Mouse (Mus musculus): Measurements from ENCODE around the gene Ston2.
"Not testable (repeated sequence)": the region's sequence is repeated elsewhere in the genome, so short reads cannot be mapped to it uniquely, and the experiment has no call there.

Ston2 gene

GRCm38 (mm10) chr12:91791822-91792221 lies 3.6 kb upstream of the Ston2 start:
- no peak for DNase-seq (ENCODE audit: low spot score)

DNA sequence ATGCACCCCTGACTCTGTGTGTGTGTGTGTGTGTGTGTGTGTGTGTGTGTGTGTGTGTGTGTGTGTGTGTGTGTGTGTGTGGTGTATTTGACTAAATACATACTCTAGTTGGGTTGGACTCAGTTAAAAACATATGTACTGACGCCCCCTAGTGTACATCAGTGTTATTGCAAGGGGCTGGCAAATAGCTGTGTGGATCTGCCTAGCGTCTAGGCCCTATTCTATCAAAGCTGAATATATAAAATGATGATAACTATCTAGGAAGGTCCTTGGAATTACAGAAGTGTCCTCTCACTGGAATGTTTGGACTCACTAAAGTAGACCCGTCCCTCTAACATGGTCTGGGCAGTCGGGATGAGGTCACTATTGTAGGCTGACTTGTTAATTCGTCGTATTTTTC lies 1.6 kb upstream of the Ston2 start:
- no peak for DNase-seq (ENCODE audit: low spot score)

DNA sequence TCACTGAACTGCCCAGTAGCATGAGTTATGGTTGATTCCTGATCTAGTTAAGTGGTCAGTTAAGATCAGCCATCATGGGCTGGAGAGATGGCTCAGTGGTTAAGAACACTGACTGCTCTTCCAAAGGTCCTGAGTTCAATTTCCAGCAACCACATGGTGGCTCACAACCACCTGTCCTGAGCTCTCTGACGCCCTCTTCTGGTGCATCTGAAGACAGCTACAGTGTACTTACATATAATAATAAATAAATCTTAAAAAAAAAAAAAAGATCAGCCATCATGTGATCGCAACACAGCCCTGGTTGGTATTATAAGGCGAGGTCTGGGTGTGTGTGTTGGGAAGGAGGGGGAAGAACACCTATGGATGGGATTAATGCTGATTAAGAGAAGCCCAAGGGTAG lies 259 bp upstream of the Ston2 start:
- DNase-seq (ENCODE audit: low spot score), result not testable (repeated sequence)

DNA sequence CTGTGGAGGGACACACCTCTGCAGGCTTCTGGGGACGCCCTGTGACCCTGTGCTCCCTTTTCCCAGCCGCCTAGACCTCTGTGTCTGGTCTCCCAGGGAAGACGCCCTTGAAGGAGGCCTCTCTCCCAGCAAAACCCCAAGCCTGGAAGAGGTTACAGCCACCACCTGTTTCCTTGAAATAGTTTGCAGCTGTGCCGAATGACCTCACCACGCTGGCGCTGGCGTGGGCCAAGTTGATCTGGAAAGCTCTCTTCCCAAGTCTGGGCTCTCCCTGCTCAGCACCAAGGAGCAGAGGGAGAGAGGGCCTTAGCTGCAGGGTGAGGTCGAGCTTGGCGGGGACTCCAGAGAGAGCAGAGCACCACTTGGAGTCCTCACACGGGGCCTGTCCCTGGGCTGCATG lies 1.8 kb downstream of the Ston2 start:
- DNase-seq (ENCODE audit: low spot score), result no peak

DNA sequence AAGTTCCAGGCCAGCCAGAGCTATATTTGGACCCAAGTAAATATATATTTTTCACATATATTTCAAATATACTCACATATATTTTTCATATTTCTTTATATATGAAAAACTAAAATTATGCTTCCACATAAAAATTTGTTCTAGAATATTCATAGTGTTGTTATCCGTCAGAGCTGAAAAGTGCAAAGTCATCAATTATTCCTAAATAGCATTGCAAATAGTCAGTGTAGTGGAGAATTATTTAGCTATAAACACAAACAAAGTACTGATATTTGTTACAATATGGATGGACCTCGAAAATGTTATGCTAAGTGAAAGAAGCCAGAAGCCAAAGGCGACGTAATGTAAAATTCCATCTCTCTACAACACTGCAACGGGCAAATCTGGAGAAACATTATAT lies 6.8 kb downstream of the Ston2 start:
- no peak for DNase-seq (ENCODE audit: low spot score)

- no peak for DNase-seq (ENCODE audit: low spot score)
Observed at GRCm38 (mm10) chr12:91780531-91780930, 7.7 kb downstream of the Ston2 start.

GRCm38 (mm10) chr12:91779004-91779365 lies 9.2 kb downstream of the Ston2 start:
- peak; percentile 42 for DNase-seq (ENCODE audit: low spot score)

- no peak for DNase-seq (ENCODE audit: low spot score)
Observed at GRCm38 (mm10) chr12:91778211-91779003, 9.8 kb downstream of the Ston2 start.

DNA sequence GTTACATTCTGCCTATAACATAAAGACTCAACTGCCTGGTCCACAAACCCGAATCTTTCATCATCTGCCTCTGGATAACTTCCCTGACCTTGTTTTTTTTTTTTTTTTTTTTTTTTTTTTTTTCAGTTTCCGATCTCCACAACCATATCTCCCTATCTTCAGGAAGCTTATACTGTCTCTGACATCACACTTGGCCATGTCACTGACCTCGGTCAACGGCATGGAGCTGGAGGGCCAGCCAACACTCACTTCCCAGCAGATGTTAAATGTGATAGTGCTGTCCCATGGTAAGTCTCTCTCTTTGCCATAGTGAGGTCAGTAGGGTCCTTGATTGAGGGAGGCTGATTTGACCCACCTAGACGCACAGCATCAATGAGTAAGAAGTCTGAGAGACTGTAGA lies 11.8 kb downstream of the Ston2 start:
- DNase-seq (ENCODE audit: low spot score), result no peak

DNA sequence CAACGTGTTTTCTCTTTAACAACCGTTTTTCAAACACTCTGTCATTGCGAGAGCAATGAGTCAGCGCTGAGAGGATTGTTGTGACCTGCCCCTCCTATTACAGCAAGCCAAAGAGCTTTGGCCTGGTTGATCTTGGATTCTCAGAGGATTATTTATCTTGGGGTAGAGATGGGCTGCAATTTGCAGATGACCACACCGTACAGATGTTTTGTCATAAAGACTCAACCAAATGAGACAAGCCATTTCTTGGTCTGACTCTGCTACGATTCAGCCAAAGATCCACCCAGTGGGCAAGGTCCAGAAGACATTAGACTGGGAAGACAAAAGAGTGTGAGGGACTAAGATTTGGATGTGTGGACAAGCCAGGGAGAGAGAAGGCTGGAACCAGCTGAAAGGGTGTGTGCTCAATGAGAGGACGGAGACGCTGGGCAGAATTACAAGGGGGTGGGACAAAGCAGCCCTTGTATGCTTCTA lies 13.3 kb downstream of the Ston2 start:
- DNase-seq (ENCODE audit: low spot score), result no peak

- DNase-seq (ENCODE audit: low spot score), result no peak
Observed at GRCm38 (mm10) chr12:91768871-91769270, 19.3 kb downstream of the Ston2 start.

DNA sequence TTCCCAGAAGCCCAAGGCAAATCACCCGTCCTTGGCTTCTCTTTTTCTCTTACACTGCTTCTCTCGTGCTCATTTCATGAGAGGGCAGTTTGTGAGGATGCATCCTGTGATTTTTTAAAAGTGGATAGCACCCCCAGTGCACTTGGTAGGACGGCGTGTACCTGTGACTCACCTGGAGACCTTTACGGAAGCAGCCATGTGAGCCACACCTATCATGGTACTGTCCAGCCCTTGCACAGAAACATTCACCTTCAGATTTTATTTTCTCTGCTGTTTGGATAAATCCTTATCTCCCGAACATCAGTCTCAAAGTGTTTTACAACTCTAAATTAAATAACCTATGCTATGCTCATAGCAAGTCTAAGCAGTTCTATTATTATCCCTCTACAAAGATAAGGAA lies 20.0 kb downstream of the Ston2 start:
- DNase-seq (ENCODE audit: low spot score), result no peak

DNA sequence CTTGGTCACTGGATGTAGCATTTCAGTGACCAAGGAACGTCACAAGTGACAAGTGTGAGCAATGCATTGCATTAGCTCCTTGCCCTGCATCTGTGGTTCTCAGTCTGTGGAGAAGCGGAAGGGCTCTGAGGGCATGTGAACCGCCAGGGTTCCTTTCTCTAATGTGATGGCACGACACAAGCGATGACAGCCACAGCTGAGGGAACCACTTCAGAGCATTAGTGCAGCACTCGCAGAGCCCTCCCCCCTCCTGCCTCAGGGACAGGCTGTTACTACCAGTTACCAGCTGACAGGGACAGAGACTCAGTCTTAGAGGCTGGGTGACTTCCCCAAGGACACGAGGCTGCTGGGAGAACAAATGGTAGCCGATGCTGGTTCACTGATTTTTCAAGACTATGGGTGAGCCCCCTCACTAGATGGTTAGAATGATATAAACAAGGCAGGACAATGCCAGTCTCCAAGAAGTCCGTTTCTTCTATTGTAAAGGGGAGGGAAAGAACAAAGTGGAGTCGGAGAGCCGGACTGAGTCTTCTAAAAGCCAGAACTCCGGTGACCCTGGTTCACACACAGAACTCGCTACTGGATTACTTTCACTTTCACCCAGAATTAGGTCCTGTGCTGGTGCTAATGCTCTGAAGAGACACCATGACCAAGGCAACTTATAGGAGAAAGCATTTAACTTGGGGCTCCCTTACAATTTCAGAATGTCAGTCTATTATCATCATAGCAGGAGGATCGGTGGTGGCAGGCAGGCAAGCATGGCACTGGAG lies 21.7 kb downstream of the Ston2 start:
- DNase-seq (ENCODE audit: low spot score), result no peak

GRCm38 (mm10) chr12:91765504-91765903 lies 22.7 kb downstream of the Ston2 start:
- DNase-seq (ENCODE audit: low spot score), result no peak

GRCm38 (mm10) chr12:91765054-91765453 lies 23.1 kb downstream of the Ston2 start:
- no peak for DNase-seq (ENCODE audit: low spot score)

DNA sequence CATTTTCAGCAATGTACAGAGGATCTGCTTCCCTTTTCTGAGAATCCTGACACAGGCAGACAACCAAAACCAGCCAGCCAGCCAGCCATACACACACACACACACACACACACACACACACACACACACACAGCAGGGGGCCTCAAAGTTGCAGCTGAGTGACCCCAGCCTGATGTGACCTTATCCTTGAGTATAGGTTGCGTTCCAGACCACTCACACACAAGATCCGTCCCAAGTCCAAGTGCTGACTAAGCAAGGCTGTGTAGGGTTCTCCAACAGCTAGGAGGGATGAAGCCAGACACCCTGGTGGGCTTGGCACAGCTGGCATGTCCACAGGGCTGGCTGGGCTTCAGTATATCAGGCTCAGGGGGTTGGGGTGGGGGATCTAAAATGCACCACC lies 23.7 kb downstream of the Ston2 start:
- no peak for DNase-seq (ENCODE audit: low spot score)

DNA sequence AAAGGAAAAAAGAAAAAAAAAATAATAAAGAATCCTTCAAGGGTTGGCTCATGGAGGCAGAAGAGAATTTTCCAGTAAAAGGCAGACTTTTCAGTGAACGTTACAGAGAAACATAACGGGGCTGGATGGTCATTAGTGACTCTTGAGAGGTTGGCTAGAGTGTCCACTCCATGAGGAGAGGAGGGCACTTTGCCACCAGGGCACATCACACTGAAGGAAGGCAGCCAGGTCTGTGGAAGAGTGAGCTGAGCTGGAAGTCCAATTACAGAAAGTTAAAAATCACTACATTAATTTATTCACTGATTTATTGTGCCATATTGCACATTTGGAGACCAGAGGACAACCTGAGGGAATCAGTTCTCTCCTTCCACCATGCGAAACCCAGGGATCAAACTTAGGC lies 28.4 kb downstream of the Ston2 start:
- no peak for DNase-seq (ENCODE audit: low spot score)

GRCm38 (mm10) chr12:91757854-91758562 lies 30.2 kb downstream of the Ston2 start:
- DNase-seq (ENCODE audit: low spot score), result no peak

DNA sequence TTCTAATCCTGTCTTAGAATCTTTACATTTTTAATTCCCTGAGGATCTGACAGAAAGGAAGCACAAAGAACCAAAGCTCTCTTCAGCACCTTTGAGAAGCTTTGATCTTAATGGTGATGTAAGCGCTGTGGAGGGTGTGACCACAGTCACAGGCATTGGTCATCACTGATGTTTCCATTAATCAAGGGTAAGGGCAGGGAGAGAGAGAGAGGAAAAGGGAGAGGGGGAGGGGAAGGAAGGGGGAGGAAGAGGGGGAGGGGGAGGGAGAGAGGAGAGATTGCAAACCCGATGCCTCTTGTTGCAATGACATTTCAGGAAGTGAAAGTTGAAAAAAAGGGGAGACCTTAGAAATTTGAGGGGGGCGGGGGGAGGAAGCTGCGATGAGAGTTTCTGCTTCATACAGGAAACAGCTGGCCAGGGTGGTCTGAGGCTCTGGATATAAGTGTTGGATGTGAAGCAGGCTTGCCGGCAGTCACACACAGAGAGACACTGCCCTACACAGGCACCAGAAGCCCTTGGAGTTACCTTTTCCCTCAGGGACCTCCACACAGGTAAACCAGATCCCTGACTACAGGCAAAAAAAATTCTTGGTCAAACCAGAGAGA lies 31.5 kb downstream of the Ston2 start:
- no peak for DNase-seq (ENCODE audit: low spot score)

- no peak for DNase-seq (ENCODE audit: low spot score)
Observed at GRCm38 (mm10) chr12:91754606-91755005, 33.6 kb downstream of the Ston2 start.

DNA sequence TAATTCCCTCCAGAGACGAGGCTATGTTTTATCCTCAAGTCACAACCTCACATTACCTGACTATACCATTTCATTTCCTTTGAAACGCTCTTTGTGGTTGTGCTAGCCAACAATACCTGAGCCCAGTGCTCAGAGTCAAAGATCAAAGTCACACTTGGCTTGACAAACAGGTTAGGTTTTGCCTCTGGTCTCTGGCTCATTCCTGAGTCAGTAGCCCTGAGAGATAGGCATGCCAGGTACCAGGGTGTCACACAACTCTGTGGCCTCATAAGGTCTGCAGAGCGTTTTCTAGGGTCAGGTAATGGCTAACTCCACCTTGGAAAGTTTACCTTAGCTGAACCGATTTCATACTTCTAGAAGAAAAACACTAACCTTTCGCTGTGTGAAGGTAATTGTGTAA lies 35.5 kb downstream of the Ston2 start:
- no peak for DNase-seq (ENCODE audit: low spot score)

DNA sequence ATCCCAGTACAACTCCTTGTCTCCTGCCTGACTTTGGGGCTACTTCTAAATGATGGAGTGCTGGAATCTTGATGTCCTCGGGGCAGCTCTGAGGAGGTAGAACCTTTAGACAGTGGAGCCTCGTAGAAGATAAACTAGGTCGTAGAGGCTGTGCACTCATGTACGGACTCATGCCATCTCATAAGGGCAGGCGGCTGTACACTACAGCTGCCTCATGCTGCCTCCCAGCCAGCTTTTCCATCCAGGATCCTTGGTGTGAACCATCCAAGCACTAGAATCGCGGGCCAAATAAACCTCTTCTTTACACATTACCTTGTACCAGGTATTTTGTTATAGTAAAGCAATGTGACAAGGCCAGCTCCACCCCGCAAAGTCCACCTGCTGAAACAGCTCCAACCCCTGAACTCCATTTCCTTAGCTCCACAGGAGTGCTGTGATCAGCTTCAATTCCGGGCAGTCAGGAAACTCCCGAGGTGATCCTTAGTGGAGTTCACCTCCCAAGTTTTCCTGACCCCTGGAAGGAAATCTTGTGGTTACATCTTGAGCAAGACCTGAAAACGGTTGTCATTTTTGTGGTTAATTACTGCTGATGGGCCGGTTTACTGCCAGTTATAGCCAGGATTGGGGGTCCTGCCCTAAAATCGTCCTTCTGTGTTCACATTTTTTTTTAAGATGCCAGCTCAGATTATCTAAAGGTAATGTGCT lies 36.1 kb downstream of the Ston2 start:
- no peak for DNase-seq (ENCODE audit: low spot score)
